Mouse (Mus musculus) kidney, postnatal 14 days (tissue): ENCODE results near the gene Cntn2.

ENCODE experiments used
- DNase-seq: peaks from one replicate; pipeline ENCODE4 v3.0.0; 2022; ENCODE audit warnings: mixed read lengths

Gene Cntn2

DNA sequence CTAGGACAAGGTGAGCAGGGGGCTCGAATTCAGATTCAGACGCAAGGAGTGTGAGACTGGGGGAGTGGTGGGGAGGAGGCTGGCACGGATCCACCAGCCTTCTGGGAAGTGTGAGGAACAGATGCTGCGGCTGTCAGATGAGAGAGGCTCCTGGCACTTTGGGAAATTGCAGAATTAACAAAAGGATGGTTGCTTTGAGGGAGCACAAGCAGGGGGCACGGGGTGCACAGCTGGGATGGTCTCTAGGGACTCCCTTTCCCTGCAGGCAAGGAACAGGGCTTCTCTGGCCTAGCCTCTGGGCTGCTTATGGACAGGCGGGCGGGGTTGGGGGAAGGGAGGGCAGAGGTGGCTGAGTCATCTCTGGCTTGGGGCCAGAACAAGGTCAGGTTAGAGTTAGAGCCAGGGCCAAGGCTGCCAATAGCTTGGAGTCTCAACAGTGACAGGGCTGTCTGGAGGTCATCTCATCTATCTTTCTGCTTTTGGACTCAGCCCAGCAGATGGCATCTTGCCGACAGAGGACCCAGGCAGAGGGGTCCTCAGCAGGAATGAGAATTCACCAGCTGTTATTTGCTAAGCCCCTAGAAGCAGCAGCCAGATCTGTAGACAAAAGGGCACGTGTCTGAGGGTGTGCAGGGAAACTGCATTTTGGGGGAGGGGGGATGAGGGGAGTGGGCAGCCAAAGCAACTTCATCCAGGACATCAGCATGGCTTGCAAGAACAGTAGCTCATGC, 15.0 kb upstream of the Cntn2 start:
- peak; percentile 70 for DNase-seq

- no peak for DNase-seq
Observed at GRCm38 (mm10) chr1:132543789-132544188, 733 bp upstream of the Cntn2 start.

GRCm38 (mm10) chr1:132541824-132542599, 1.0 kb downstream of the Cntn2 start:
- no peak for DNase-seq

GRCm38 (mm10) chr1:132541171-132541823, 1.8 kb downstream of the Cntn2 start:
- peak; percentile 45 for DNase-seq

GRCm38 (mm10) chr1:132540701-132541100, 2.4 kb downstream of the Cntn2 start:
- no peak for DNase-seq

- DNase-seq, result no peak
Observed at GRCm38 (mm10) chr1:132537736-132538135, 5.3 kb downstream of the Cntn2 start.

DNA sequence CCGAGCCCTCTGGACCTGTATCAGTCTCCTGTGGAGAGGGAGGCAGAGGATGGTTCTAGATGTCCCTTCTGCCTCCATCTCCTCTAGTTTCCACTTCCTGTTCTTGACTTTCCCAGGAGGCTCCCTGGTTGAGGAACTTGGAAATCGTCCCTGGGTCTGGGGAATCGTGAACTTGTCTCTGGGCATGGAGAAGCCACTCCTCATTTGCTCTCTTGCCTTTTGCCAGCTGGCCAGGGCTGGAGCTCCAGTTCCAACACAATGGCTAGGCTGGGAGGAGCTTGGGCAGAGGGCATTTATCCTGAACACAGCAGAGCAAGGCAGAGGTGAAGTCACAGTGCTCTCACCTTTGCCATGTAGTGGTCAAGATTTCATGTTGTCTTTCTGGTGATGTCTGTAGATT, 6.6 kb downstream of the Cntn2 start:
- no peak for DNase-seq

GRCm38 (mm10) chr1:132535541-132535940, 7.5 kb downstream of the Cntn2 start:
- DNase-seq, result no peak

GRCm38 (mm10) chr1:132533840-132534239, 9.2 kb downstream of the Cntn2 start:
- DNase-seq, result no peak

GRCm38 (mm10) chr1:132532521-132532920, 10.5 kb downstream of the Cntn2 start:
- DNase-seq, result no peak

DNA sequence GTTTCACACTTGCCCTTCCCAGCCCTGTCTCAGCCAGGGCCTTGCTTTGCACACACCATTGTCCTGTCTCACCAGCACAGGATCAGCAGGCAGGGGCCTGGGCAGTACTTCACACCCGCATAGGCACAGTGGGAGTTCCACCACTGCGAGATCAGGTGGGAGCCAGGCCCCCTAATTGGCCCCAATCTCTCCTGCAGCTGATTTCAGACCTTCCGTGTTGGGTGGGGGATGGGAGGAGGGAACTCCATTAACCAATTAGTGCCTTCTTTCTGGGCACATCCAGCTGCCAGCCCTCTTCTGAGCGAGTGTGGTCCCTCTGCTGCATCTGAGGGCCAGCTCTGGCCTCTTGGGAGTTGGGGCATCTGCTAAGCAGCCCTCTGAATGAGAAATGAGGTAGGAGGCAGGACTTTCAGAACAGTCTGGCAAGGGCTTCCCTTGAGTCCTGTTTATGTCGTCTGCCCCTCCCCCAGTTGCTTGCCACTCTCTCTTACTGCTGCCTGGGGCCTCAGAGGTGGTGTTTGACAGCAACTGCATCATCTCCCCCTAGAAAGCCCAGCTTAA, 12.3 kb downstream of the Cntn2 start:
- DNase-seq, result no peak

DNA sequence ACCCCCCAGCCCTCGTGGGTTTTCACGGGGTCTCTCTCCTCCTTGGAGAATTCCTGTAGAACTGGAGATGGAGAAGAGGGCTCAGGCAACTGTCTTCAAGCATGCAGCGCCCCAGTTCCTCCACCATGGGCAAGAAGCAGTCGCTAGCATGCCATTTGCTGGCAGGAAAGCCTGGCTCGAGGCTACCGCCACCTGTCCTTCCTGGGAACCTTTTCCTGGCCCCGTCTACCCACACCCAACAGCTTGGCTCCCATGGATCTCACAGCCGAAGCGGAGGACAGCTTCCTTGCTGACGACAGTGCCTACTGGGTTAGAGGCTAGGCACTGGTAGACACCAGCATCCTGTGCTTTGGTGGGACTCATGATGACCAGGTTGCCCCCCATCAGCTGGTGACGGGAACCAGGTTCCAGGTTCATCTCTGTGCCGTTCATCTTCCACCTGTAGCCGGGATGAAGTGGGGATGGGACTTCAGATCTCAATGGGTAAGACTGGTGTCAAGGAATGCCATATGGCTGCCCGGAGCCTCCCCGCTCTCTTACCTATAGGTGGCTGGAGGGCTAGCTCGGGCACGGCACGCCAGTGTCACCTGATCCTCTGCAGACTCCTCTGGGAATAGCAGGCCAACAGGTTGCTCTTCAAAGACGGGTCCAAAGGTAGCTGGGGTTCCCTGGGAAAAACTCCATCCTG, 14.3 kb downstream of the Cntn2 start:
- DNase-seq, result no peak

DNA sequence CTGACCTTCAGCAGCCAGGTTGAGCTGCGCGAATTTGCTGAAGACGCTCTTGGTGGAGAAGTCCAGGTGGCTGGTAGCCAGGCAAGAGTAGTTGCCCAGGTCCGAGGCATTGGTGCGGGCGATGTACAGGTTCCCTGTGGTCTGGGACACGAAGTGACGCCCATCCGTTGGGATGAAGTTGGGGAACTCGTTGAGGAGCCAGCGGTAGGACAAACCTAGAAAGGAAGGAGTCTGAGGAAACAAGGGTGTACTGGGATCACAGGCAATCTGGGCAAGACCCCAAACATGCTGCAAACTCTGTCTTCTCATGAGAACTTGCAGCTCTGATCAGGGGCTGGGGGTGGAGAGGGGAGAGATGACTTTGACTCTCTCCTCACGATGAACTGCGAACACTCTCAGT, 15.0 kb downstream of the Cntn2 start:
- no peak for DNase-seq

- peak; percentile 68 for DNase-seq
Observed at GRCm38 (mm10) chr1:132525832-132526231, 17.2 kb downstream of the Cntn2 start.

DNA sequence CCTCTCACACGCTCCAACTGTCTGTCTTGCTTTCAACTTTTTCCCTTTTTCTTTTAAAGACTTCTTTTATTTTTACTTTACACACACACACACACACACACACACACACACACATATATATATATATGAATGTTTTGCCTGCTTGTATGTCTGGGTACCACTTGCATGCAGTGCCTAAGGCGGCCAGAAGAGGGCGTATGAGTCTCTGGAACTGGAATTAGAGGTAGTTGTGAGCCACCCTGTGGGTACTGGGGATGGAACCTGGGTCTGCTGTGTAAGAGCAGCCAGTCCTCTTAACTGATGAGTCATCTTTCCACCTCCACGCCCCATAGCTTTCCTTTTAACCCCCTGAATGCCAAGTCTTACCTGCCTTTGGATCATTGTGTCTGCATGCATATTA, 19.1 kb downstream of the Cntn2 start:
- no peak for DNase-seq

DNA sequence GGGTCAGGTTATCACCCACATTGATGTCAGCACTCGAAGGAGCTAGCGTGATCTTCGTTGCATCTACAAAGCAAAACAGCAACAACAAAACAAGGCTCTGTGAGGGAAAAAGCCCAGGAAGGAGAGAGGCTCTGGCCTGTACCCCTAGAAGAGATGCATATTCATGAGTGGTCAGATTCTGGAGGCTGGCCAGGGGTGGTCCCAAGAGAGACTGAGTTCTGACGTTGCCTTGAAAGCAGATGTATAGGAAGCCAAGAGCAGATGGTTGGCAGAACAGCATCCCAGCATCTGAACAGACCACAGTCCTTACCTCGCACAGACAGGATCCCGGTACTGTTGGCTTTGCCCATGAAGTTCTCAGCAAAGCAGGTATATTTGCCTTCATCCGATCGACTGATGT, 20.0 kb downstream of the Cntn2 start:
- no peak for DNase-seq

- DNase-seq, result peak; percentile 76
Observed at GRCm38 (mm10) chr1:132520764-132521163, 22.3 kb downstream of the Cntn2 start.

GRCm38 (mm10) chr1:132519734-132520133, 23.3 kb downstream of the Cntn2 start:
- DNase-seq, result no peak

- no peak for DNase-seq
Observed at GRCm38 (mm10) chr1:132518621-132519020, 24.4 kb downstream of the Cntn2 start.

DNA sequence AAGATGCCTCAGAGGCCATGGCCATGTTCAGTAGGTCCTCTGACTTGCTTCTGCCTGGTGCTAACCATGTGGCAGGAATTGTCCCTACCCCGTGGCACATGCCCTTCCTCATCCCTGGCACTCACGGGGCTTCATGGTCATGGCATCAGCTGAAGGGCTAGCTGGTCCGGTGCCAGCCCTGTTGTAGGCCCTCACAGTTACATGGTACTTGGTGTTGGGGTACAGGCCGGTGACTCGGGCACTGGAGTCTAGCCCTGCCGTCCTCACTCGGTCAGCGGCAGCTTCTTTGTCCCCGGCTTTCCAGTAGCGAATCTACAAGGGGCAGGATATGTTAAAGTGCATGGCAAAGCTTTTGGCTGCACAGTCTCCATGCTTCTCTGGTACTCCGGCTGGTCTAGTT, 26.3 kb downstream of the Cntn2 start:
- DNase-seq, result no peak

GRCm38 (mm10) chr1:132515339-132515738, 27.7 kb downstream of the Cntn2 start:
- DNase-seq, result no peak

DNA sequence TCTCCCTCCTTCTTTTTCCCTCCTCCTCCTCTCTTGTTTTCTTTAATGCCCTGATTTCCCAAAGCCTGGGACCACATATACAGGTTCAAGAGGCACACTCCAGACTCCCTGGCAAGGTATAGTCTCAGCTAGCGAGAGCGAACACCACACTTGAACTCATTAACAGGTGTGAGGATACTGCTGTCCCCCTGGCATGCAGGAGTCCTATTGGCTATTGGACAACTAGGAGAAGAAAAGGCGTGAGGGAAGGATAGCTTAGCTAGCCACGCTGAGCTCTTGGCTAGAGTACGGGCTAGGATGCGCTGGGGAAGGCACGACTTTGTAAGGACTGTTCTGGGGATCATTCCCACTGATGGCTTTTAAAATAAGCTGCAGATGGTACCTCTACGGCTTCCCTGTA, 30.9 kb downstream of the Cntn2 start:
- DNase-seq, result no peak

DNA sequence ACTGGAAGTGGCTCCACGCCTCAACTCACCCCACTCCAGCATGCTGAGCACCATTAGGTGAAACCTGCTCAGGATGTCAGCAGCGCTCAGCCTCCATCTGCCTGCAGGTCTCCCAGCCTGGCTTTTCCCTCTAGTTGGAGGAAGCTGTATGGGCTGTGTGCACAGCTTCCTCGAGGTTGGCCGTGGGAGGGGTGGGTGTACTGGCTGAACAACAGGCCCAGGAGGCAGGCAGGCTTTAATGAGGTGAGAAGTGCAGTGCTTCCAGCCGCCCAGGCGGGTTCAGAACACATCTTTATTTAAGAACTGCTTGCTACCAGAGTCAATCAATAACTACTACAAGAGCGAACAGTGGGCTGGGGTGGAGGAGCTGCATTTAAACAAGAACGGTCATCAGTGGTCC, 31.5 kb downstream of the Cntn2 start:
- DNase-seq, result no peak
